9 mouse cellular contexts compared by ENCODE assay signal in genomic region chr11:85525979-85526775, GRCm38 (mm10).
DNase-seq lines count a peak whose midpoint lies in the region; ATAC-seq lines count a peak whose summit lies in the region.
"Had no signal": no experiment of that assay in that cellular context is flagged by ENCODE, and none has a peak within 500 bp of the region (broad histone marks: within the 10 kb centered on the region; RNA-seq: fewer than 3 reads in every experiment).

No protein-coding gene starts in this region.

- H3K9me3 ChIP-seq in midbrain, embryonic 14.5 days (ENCODE audit: control insufficient read depth, low read length): no peaks in the 10 kb centered on the region
- no peaks in the 10 kb centered on the region for H3K9me3 ChIP-seq in midbrain, embryonic 13.5 days
- no peaks in the 10 kb centered on the region for H3K9me3 ChIP-seq in stomach, embryonic 16.5 days (replicated peaks; ENCODE audit: control insufficient read depth, low read length)
- no peaks in the 10 kb centered on the region for H3K9me3 ChIP-seq in forebrain, embryonic 11.5 days (ENCODE audit: control insufficient read depth, low read length)

- H3K4me1 ChIP-seq in midbrain, embryonic 14.5 days (ENCODE audit: control insufficient read depth, insufficient read depth, low read length): peaks cover 13% of the 10 kb centered on the region
- peaks cover 30% of the 10 kb centered on the region for H3K4me1 ChIP-seq in midbrain, embryonic 13.5 days (replicated peaks)
- peaks cover 29% of the 10 kb centered on the region for H3K4me1 ChIP-seq in stomach, embryonic 16.5 days (ENCODE audit: control insufficient read depth, insufficient read depth, low read length)
- H3K4me1 ChIP-seq in forebrain, embryonic 11.5 days (replicated peaks; ENCODE audit: control insufficient read depth, insufficient read depth, low read length): peaks cover 8% of the 10 kb centered on the region; the same call in 1 of the 2 replicates

- no peak overlapping the region for H3K27ac ChIP-seq in midbrain, embryonic 14.5 days (replicated peaks; ENCODE audit: low read depth, low read length)
- no peak overlapping the region for H3K27ac ChIP-seq in midbrain, embryonic 13.5 days
- no peak overlapping the region for H3K27ac ChIP-seq in stomach, embryonic 16.5 days (ENCODE audit: low read length)
- H3K27ac ChIP-seq in forebrain, embryonic 11.5 days (ENCODE audit: low read depth, low read length): no peak overlapping the region

- H3K36me3 ChIP-seq in midbrain, embryonic 14.5 days (ENCODE audit: control insufficient read depth, insufficient read depth, low read length): no peaks in the 10 kb centered on the region
- H3K36me3 ChIP-seq in midbrain, embryonic 13.5 days: no peaks in the 10 kb centered on the region
- no peaks in the 10 kb centered on the region for H3K36me3 ChIP-seq in stomach, embryonic 16.5 days (ENCODE audit: control insufficient read depth, insufficient read depth, low read length)
- H3K36me3 ChIP-seq in forebrain, embryonic 11.5 days (ENCODE audit: control insufficient read depth, insufficient read depth, low read length): no peaks in the 10 kb centered on the region

- H3K27me3 ChIP-seq in midbrain, embryonic 14.5 days (ENCODE audit: control insufficient read depth, insufficient read depth, low read length): peaks cover 30% of the 10 kb centered on the region
- H3K27me3 ChIP-seq in midbrain, embryonic 13.5 days: peaks cover 50% of the 10 kb centered on the region
- no peaks in the 10 kb centered on the region for H3K27me3 ChIP-seq in stomach, embryonic 16.5 days (ENCODE audit: control insufficient read depth, insufficient read depth, low read length)
- peaks cover 30% of the 10 kb centered on the region for H3K27me3 ChIP-seq in forebrain, embryonic 11.5 days (ENCODE audit: control insufficient read depth, insufficient read depth, low read length)

- H3K4me2 ChIP-seq in midbrain, embryonic 14.5 days (ENCODE audit: low read length): no peak overlapping the region
- H3K4me2 ChIP-seq in midbrain, embryonic 13.5 days (replicated peaks): no peak overlapping the region
- H3K4me2 ChIP-seq in stomach, embryonic 16.5 days (ENCODE audit: low read depth, low read length): peak overlapping the region; percentile 30; the same call in 1 of the 2 replicates
- no peak overlapping the region for H3K4me2 ChIP-seq in forebrain, embryonic 11.5 days (ENCODE audit: low read depth, low read length, severe bottlenecking)

- no peak overlapping the region for H3K4me3 ChIP-seq in midbrain, embryonic 14.5 days (replicated peaks; ENCODE audit: low read depth, low read length)
- no peak overlapping the region for H3K4me3 ChIP-seq in midbrain, embryonic 13.5 days (replicated peaks)
- H3K4me3 ChIP-seq in stomach, embryonic 16.5 days (replicated peaks; ENCODE audit: low read length): no peak overlapping the region
- no peak overlapping the region for H3K4me3 ChIP-seq in forebrain, embryonic 11.5 days (ENCODE audit: low read depth, low read length)

- WGBS in midbrain, embryonic 14.5 days: 34% methylated on average over 11 of the region's 11 CpGs
- 39% methylated on average over 11 of the region's 11 CpGs for WGBS in midbrain, embryonic 13.5 days
- WGBS in stomach, embryonic 16.5 days: 51% methylated on average over 11 of the region's 11 CpGs
- 34% methylated on average over 11 of the region's 11 CpGs for WGBS in forebrain, embryonic 11.5 days

- DNase-seq in heart, adult 18-20 months: peak; percentile 28 to 45
- DNase-seq in heart, postnatal 4 days: no peak
- peak; percentile 9 for DNase-seq in midbrain, embryonic 14.5 days
- DNase-seq in induced T-regulatory cell, adult 2 months (ENCODE audit: low read depth): peak; percentile 54
- DNase-seq in right cerebral cortex, adult 2 months (ENCODE audit: low spot score in 2 of 2): no peak
- no peak for DNase-seq in forebrain, embryonic 11.5 days (ENCODE audit: low spot score)

- H3K9ac ChIP-seq in midbrain, embryonic 14.5 days (replicated peaks; ENCODE audit: low read length): no peak overlapping the region
- H3K9ac ChIP-seq in midbrain, embryonic 13.5 days (replicated peaks): no peak overlapping the region
- H3K9ac ChIP-seq in stomach, embryonic 16.5 days (ENCODE audit: low read length): no peak overlapping the region
- no peak overlapping the region for H3K9ac ChIP-seq in forebrain, embryonic 11.5 days (ENCODE audit: low read length)

- no peak for ATAC-seq in midbrain, embryonic 14.5 days (ENCODE audit: low FRiP score, low TSS enrichment)
- ATAC-seq in midbrain, embryonic 13.5 days: no peak
- ATAC-seq in stomach, embryonic 16.5 days (ENCODE audit: insufficient read depth, low FRiP score): no peak
- no peak for ATAC-seq in forebrain, embryonic 11.5 days (replicated peaks; ENCODE audit: low FRiP score)
- ATAC-seq: forebrain, embryonic 14.5 days had no signal

Comparison
In these comparisons a context has a peak if more than half of its experiments do, and no peak if none do; other contexts are left out.
1. DNase-seq: peak in heart, adult 18-20 months (2 of 2), midbrain, embryonic 14.5 days (single experiment) and induced T-regulatory cell, adult 2 months (single experiment); none in heart, postnatal 4 days (single experiment), right cerebral cortex, adult 2 months (0 of 2) and forebrain, embryonic 11.5 days (single experiment).